Mouse (Mus musculus): Measurements from ENCODE around the gene Alg2. TPM values are rescaled to one million over a fixed set of nuclear protein-coding genes. Genes with fewer than 3 reads are reported as not detected.
A peak's percentile ranks its signal among the peaks of the same experiment; 100 is the strongest.

The Alg2 gene
- polyA plus RNA-seq, 1 experiment from 2014 or later: 27.5 TPM

DNA sequence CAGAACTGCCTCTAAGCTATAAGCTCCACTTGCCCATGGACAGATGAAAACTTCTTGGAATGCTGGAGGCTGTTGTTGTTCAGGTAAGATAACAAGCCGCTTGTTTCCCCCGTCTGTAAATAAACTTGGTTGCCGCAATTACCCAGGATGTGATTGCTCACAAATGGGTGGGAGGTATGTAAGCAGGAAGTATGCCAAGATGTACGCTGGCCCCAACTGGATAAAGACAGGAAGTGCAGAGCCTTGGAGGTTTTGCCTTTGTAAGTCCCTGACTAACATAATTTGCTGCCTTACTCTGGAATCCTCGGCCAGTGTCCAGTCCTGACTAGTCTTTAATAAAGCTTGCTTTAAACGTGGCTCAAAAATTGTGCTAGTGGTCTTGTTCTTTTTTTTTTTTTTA lies 43.6 kb downstream of the Alg2 start:
- H3K4me1 ChIP-seq: peaks cover 2% of the 10 kb centered on the region; the same call in 1 of the 2 replicates
- WGBS: 39% methylated on average over 6 of the region's 6 CpGs
- no peak overlapping the region for H3K9ac ChIP-seq
- 0 out of 2 replicates have a peak, but pooled peaks cover 6% of the 10 kb centered on the region for H3K9me3 ChIP-seq
- H3K27ac ChIP-seq (replicated peaks): no peak overlapping the region
- peaks cover 5% of the 10 kb centered on the region; the same call in 1 of the 2 replicates for H3K27me3 ChIP-seq (replicated peaks)
- no peak overlapping the region for H3K4me3 ChIP-seq
- H3K4me2 ChIP-seq: no peak overlapping the region
- ATAC-seq (ENCODE audit: extremely low read depth, insufficient number of reproducible peaks, low FRiP score, low TSS enrichment): no peak
- H3K36me3 ChIP-seq: no peaks in the 10 kb centered on the region

DNA sequence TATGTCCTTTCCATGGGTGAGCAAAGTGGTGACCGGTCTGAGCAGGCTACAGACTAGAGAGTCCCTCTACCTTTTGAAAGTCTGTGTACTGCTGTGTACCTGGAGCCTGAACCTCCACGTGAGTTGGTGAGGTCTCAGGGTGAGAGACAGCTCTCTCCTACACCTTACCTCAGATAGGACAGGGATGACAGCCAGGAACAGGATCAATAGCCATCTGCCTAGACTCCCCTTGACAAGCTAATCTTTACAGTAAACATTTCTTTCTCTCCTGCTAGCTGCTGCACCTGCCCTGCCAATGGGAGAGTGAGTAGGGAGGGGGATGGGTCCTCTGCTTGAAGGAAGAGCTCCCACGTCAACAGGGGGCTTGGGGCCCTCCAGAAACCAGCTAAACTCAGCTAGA lies 46.5 kb downstream of the Alg2 start:
- no peak overlapping the region for H3K4me2 ChIP-seq
- H3K9me3 ChIP-seq: 0 out of 2 replicates have a peak, but pooled peaks cover 6% of the 10 kb centered on the region
- ATAC-seq (ENCODE audit: extremely low read depth, insufficient number of reproducible peaks, low FRiP score, low TSS enrichment): no peak
- H3K27me3 ChIP-seq (replicated peaks): no peaks in the 10 kb centered on the region
- WGBS: 47% methylated on average over 3 of the region's 3 CpGs
- no peak overlapping the region for H3K9ac ChIP-seq
- no peak overlapping the region for H3K4me3 ChIP-seq
- peaks cover 6% of the 10 kb centered on the region; the same call in 1 of the 2 replicates for H3K4me1 ChIP-seq
- H3K27ac ChIP-seq (replicated peaks): no peak overlapping the region
- H3K36me3 ChIP-seq: no peaks in the 10 kb centered on the region

DNA sequence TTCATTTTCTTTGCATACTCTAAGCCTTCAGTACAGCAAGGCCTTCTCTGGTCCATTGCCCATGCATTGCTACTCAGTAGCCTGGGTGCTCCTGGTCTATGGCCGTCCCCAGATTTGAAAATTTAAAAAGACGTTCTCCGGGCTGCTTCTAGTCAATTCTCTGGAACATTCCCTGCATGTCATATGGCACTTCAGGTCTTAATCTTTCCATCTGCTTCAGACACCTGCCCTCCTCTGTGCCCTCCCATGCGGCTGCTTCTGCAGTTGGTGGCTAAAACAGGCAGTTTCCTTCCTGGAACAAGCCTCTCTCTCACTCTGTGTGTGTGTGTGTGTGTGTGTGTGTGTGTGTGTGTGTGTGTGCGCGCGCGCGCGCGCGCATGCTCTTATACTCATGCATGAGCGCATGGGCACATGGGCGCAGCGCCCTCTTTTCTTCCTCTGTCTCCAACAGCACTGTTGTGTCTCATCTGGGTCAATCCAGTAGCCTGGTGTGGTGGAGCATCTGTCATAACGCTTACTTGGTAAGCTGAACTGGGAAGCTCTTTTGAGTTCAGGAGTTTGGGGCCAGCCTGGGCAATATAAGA lies 48.8 kb downstream of the Alg2 start:
- no peak overlapping the region for H3K4me2 ChIP-seq
- no peaks in the 10 kb centered on the region for H3K27me3 ChIP-seq (replicated peaks)
- H3K9ac ChIP-seq: no peak overlapping the region
- WGBS: 92% methylated on average over 16 of the region's 16 CpGs
- no peaks in the 10 kb centered on the region for H3K36me3 ChIP-seq
- 0 out of 2 replicates have a peak, but pooled peaks cover 6% of the 10 kb centered on the region for H3K9me3 ChIP-seq
- no peak overlapping the region for H3K4me3 ChIP-seq
- no peak overlapping the region for H3K27ac ChIP-seq (replicated peaks)
- peaks cover 6% of the 10 kb centered on the region; the same call in 1 of the 2 replicates for H3K4me1 ChIP-seq
- ATAC-seq (ENCODE audit: extremely low read depth, insufficient number of reproducible peaks, low FRiP score, low TSS enrichment): no peak

DNA sequence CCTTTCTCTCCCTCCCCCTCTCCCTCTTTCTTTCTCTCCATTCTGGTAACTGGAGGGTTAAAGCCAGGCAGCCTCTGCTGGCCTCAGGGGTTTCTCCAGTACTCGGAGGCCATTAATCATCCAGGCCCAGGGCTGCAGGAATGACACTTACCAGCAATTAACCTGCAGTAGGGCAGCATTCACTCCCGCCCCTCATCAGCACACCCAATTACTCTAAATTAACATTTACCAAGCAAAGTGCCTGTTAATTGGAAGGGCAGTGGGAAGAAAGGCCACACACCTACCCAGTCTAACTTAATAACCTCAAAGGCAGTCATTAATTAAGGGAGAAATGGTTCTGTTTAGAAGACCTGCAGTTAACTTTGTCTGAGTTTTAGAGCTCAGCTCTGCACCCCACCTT lies 49.8 kb downstream of the Alg2 start:
- ATAC-seq (ENCODE audit: extremely low read depth, insufficient number of reproducible peaks, low FRiP score, low TSS enrichment): no peak
- WGBS: 30% methylated on average over 2 of the region's 2 CpGs
- Histone ChIP-seq H3K9me3 (0 out of 2 replicates have a peak, but pooled peaks cover 3% of the 10 kb centered on the region), H3K9ac (no peak overlapping the region), H3K27me3 (replicated peaks) (no peaks in the 10 kb centered on the region), H3K4me2 (no peak overlapping the region), H3K36me3 (no peaks in the 10 kb centered on the region), H3K4me3 (no peak overlapping the region), H3K27ac (replicated peaks) (no peak overlapping the region), H3K4me1 (peaks cover 7% of the 10 kb centered on the region)

DNA sequence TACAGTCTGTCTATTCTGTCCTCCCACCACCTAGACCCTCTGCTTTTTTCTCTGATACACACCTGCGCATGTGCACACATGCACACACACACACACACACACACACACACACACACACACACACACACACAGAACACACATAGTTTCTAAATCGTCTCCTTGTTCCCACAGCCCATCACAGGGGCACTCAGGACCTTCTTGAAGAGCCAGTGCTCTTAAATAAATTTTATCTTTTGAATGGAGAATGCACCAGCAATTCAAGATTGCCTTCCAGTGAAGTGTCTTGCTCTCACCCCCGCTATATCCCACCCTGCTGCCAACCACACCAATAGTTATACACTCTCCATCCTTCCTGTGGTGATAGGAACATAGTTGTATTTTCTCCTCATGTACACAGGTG lies 51.2 kb downstream of the Alg2 start:
- H3K4me3 ChIP-seq: no peak overlapping the region
- no peaks in the 10 kb centered on the region for H3K9me3 ChIP-seq
- no peak overlapping the region for H3K27ac ChIP-seq (replicated peaks)
- H3K27me3 ChIP-seq (replicated peaks): no peaks in the 10 kb centered on the region
- 77% methylated on average over 3 of the region's 3 CpGs for WGBS
- H3K36me3 ChIP-seq: no peaks in the 10 kb centered on the region
- no peak overlapping the region for H3K9ac ChIP-seq
- H3K4me2 ChIP-seq: no peak overlapping the region
- peaks cover 20% of the 10 kb centered on the region for H3K4me1 ChIP-seq
- no peak for ATAC-seq (ENCODE audit: extremely low read depth, insufficient number of reproducible peaks, low FRiP score, low TSS enrichment)

DNA sequence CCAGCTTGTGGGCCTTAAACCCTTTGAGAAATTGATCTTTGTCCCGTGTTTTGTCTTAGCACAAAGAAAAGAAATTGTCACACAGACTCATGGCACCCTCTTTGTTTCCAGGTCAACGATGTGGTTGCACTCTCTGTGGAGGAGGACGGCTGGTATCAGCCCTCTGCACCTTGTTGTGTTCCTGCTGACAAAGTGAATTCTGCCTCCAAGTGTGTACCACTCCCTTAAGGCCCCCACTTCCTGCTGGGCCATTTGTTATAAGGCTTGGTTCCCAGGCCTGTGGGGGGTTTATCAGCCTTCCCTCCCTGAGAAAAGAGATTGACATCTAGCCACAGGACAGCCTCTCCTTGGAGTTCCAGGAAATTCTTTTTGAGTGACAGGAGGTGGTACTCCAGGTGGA lies 51.9 kb downstream of the Alg2 start:
- Histone ChIP-seq H3K4me3 (no peak overlapping the region), H3K4me2 (no peak overlapping the region), H3K36me3 (no peaks in the 10 kb centered on the region), H3K27ac (replicated peaks) (no peak overlapping the region), H3K9me3 (no peaks in the 10 kb centered on the region), H3K4me1 (peaks cover 28% of the 10 kb centered on the region), H3K27me3 (replicated peaks) (no peaks in the 10 kb centered on the region), H3K9ac (no peak overlapping the region)
- 32% methylated on average over 3 of the region's 3 CpGs for WGBS
- no peak for ATAC-seq (ENCODE audit: extremely low read depth, insufficient number of reproducible peaks, low FRiP score, low TSS enrichment)

DNA sequence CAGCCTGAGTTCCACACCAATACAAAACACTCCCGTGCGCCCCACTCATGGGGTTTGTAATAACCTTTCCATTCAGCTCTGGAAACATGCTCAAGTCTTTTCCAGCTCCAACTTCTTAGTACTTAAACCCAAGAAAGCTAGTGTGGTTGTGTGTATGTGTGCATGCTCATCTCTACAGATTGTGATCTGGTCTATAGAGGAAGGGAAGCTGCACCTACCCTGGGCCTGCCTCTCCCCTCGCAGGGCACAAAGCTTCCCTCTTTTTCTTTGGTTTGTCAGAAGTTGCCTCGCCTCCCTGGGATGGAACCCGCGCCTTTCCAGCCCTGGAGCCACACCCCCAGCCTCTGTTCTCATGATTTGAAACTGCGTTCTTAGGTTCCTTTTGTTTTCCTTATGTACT lies 53.9 kb downstream of the Alg2 start:
- Histone ChIP-seq H3K9me3 (no peaks in the 10 kb centered on the region), H3K4me1 (peaks cover 28% of the 10 kb centered on the region), H3K36me3 (0 out of 2 replicates have a peak, but pooled peaks cover 9% of the 10 kb centered on the region), H3K27me3 (replicated peaks) (no peaks in the 10 kb centered on the region), H3K4me2 (no peak overlapping the region), H3K9ac (no peak overlapping the region), H3K4me3 (no peak overlapping the region), H3K27ac (replicated peaks) (no peak overlapping the region)
- 41% methylated on average over 7 of the region's 7 CpGs for WGBS
- ATAC-seq (ENCODE audit: extremely low read depth, insufficient number of reproducible peaks, low FRiP score, low TSS enrichment): no peak

DNA sequence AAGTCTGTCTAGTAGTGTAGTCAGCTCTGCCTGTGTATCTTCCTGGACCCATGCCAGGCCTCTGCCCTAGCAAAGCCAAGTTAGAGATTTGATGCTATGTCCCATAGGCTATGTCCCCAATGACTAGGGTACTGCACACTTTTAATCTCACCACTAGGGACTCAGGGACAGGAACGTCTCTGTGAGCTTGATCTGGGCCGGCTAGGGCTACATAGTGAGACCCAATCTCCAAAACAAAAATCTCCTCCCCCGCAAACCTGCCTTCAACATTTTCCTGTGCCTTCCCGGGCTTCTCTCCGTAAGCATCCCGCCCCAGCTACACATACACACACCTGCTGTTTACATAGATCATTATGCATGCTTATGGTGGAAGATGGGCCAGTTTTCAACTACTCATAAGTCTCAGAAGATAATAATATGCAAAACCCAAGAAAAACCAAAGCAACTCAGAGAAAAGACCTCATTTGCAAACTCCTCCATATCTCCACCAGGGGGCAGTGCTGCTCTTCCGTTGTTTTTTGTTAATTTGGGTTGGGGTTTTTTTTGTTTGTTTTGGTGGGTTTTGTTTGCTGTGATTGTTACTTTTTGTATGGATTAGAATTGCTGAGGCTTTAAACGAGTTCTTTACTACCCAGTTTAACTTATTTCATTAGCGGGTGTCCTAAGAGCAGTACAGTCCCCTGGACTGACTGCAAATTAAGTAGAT lies 54.7 kb downstream of the Alg2 start:
- WGBS: 24% methylated on average over 9 of the region's 9 CpGs

DNA sequence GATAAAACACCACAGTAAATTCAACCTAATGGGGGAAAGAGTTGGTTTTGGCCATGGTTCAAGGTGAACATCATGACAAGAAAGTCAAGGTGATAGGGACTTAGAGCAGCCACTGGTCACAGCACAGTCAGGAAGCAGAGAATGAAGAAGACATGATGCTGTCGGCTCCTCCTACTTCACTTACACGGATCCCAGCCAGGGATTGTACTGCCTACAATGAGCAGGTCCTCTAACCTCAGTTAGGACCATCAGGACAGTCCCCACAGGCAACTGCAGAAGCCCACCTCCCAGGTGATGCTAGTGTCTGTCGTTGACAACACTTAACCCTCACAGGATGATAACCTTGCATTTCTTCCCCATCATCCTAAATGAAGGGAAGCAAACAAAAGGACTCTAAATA lies 56.3 kb downstream of the Alg2 start:
- no peaks in the 10 kb centered on the region for H3K27me3 ChIP-seq (replicated peaks)
- peaks cover 23% of the 10 kb centered on the region; the same call in 1 of the 2 replicates for H3K36me3 ChIP-seq
- no peak for ATAC-seq (ENCODE audit: extremely low read depth, insufficient number of reproducible peaks, low FRiP score, low TSS enrichment)
- H3K4me1 ChIP-seq: peaks cover 29% of the 10 kb centered on the region
- no peaks in the 10 kb centered on the region for H3K9me3 ChIP-seq
- H3K9ac ChIP-seq: no peak overlapping the region
- H3K4me3 ChIP-seq: no peak overlapping the region
- peak overlapping the region; percentile 24; the same call in 1 of the 2 replicates for H3K27ac ChIP-seq (replicated peaks)
- 58% methylated on average over 3 of the region's 3 CpGs for WGBS
- H3K4me2 ChIP-seq: no peak overlapping the region

More for the DNA sequence above, 54.7 kb downstream of the Alg2 start:
- no peaks in the 10 kb centered on the region for H3K27me3 ChIP-seq (replicated peaks)
- H3K4me2 ChIP-seq: no peak overlapping the region
- ATAC-seq (ENCODE audit: extremely low read depth, insufficient number of reproducible peaks, low FRiP score, low TSS enrichment): no peak
- H3K27ac ChIP-seq (replicated peaks): peak overlapping the region; percentile 13; the same call in 1 of the 2 replicates
- 0 out of 2 replicates have a peak, but pooled peaks cover 16% of the 10 kb centered on the region for H3K36me3 ChIP-seq
- H3K9me3 ChIP-seq: no peaks in the 10 kb centered on the region
- H3K4me1 ChIP-seq: peaks cover 24% of the 10 kb centered on the region
- no peak overlapping the region for H3K4me3 ChIP-seq
- H3K9ac ChIP-seq: no peak overlapping the region

Other genes starting within 250 kb of the Alg2 start
- gene Tgfbr1, start 121.1 kb downstream of the Alg2 start, polyA plus RNA-seq (2015; fragmentation: Nextera tagmentation; extraction: Ambion mirVana): 23.5 and 25.4 TPM in 2 replicates
- gene Sec61b, start 325 bp upstream of the Alg2 start, polyA plus RNA-seq (2015; fragmentation: Nextera tagmentation; extraction: Ambion mirVana): 174 TPM in 2 replicates